Mouse (Mus musculus) limb, embryonic 12.5 days (tissue): ENCODE data around the gene Coro1b. TPM values are rescaled to one million over a fixed set of nuclear protein-coding genes. Genes with fewer than 3 reads are reported as not detected.
A peak's percentile ranks its signal among the peaks of the same experiment; 100 is the strongest.

Experiments
- ATAC-seq: fragments of 200-750 bp; cut with Nextera tagmentation; 2 replicates; pipeline ENCODE4 v1.8.0; 2017; ENCODE audit warnings: low read depth, moderate TSS enrichment; ENCODE audit not compliant: insufficient number of reproducible peaks, insufficient read depth, low FRiP score, low TSS enrichment
- H3K27ac ChIP-seq: fragments of 300-500 bp; sonication (generic); 2 replicates; pipeline ENCODE4 v1.5.1; 2016; ENCODE audit warnings: mild to moderate bottlenecking, moderate library complexity
- H3K27me3 ChIP-seq: fragments of 300-500 bp; sonication (generic); 2 replicates; pipeline ENCODE4 v1.6.1; 2016; ENCODE audit warnings: mild to moderate bottlenecking, moderate library complexity
- H3K36me3 ChIP-seq: fragments of 300-500 bp; sonication (generic); 2 replicates; pipeline ENCODE4 v1.6.1; 2016; ENCODE audit warnings: mild to moderate bottlenecking, moderate library complexity
- H3K4me1 ChIP-seq: fragments of 300-500 bp; sonication (generic); replicated peaks from 2 replicates; pipeline ENCODE4 v1.6.1; 2016
- H3K4me2 ChIP-seq: fragments of 300-500 bp; sonication (generic); 2 replicates; pipeline ENCODE4 v1.6.1; 2016; ENCODE audit warnings: mild to moderate bottlenecking, moderate library complexity
- H3K4me3 ChIP-seq: fragments of 300-500 bp; sonication (generic); replicated peaks from 2 replicates; pipeline ENCODE4 v1.5.1; 2016; ENCODE audit warnings: mild to moderate bottlenecking
- H3K9ac ChIP-seq: fragments of 300-500 bp; sonication (generic); replicated peaks from 2 replicates; pipeline ENCODE4 v1.6.1; 2016; ENCODE audit warnings: mild to moderate bottlenecking, moderate library complexity
- H3K9me3 ChIP-seq: fragments of 300-500 bp; sonication (generic); 2 replicates; pipeline ENCODE4 v1.6.1; 2016; ENCODE audit warnings: mild to moderate bottlenecking, moderate library complexity
- WGBS: fragments of 180-500 bp; shearing (Covaris S2); methylation state at CpG from one replicate; pipeline ENCODE4 v1.1.7; 2016; 5-methylcytosine and 5-hydroxymethylcytosine counted together
- polyA plus RNA-seq: library from polyadenylated mRNA; unstranded; fragments of >200 nt; fragmentation: Nextera tagmentation; extraction: Ambion mirVana; gene quantifications from 2 replicates; pipeline ENCODE4 v1.2.1, GENCODE M21; 2016

The Coro1b gene
- polyA plus RNA-seq, 1 experiment from 2014 or later, result 131 TPM

DNA sequence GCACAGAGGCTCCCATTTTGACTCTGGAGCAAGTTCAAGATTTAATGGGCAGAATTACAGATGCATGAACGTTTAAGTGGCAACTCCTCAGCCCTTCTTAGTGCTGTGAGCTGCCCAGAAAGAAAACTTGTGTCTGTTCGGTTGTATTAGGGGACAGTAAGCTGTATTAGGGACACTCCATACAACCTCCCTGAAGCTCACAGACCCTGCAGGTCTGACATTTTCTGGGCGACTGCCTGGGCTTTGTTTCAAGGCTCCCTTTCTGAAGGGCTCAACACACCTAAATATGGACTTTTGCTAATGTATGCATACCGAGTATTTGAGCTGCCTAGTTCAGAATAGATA is 15.1 kb downstream of the Coro1b start:
- Histone ChIP-seq H3K4me1 (peaks cover 7% of the 10 kb centered on the region), H3K36me3 (peaks cover 31% of the 10 kb centered on the region), H3K27ac (peak overlapping the region; percentile 74), H3K27me3 (no peaks in the 10 kb centered on the region), H3K9me3 (no peaks in the 10 kb centered on the region), H3K4me2 (peak overlapping the region; percentile 93), H3K4me3 (peak overlapping the region; percentile 69), H3K9ac (peak overlapping the region; percentile 52)
- ATAC-seq, result peak; percentile 18; the same call in 1 of the 2 replicates
- WGBS, result 40% methylated on average over 4 of the region's 4 CpGs

GRCm38 (mm10) chr19:4164100-4164499 is 15.7 kb downstream of the Coro1b start:
- Histone ChIP-seq H3K4me2 (no peak overlapping the region), H3K9ac (no peak overlapping the region), H3K9me3 (no peaks in the 10 kb centered on the region), H3K27ac (no peak overlapping the region), H3K36me3 (peaks cover 25% of the 10 kb centered on the region), H3K4me1 (peaks cover 7% of the 10 kb centered on the region), H3K27me3 (no peaks in the 10 kb centered on the region), H3K4me3 (no peak overlapping the region)
- WGBS, result 77% methylated on average over 3 of the region's 3 CpGs
- ATAC-seq, result no peak

GRCm38 (mm10) chr19:4164721-4165120 is 16.3 kb downstream of the Coro1b start:
- Histone ChIP-seq H3K9ac (no peak overlapping the region), H3K4me3 (no peak overlapping the region), H3K36me3 (peaks cover 19% of the 10 kb centered on the region), H3K4me1 (peaks cover 7% of the 10 kb centered on the region), H3K9me3 (no peaks in the 10 kb centered on the region), H3K27me3 (no peaks in the 10 kb centered on the region), H3K27ac (no peak overlapping the region), H3K4me2 (no peak overlapping the region)
- no peak for ATAC-seq
- WGBS, result 79% methylated on average over 2 of the region's 2 CpGs

DNA sequence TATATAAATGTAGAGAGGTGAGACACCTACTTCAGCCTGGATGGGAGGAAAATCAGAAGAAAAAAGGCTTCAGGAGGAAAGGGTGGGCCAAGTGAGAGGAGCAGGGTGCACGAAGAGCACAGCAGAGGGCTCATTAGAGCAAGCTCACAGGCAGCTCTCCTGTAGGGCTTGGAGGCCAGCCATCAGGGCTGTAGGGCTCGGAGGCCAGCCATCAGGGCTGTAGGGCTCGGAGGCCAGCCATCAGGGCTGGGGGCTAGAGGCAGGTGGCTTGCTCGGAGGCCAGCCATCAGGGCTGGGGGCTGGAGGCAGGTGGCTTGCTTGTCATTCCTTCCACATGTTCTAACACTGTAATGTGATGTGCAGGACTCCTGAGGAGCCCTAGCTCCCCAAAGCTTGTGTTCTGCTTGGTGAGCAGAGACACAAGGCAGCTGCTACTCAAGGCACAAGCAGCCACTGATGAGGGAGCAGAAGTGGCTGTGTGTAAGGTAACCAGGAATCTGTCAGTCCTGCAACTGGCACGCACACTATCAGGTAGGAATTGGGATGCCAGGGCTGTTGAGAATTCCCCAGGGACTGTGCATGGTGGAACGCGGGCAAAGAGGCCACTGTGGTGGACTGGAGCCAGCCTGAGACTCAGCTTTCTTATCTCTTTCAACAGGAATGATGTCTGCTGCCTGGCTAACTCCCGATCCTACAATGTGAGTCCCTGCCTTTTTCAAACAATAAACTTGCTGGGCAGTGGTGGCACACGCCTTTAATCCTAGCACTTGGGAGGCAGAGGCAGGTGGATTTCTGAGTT is 18.5 kb downstream of the Coro1b start:
- no peaks in the 10 kb centered on the region; the same call in 1 of the 2 replicates for H3K36me3 ChIP-seq
- no peak overlapping the region for H3K4me3 ChIP-seq
- no peak overlapping the region for H3K9ac ChIP-seq
- peaks cover 22% of the 10 kb centered on the region for H3K4me1 ChIP-seq
- no peak overlapping the region for H3K27ac ChIP-seq
- no peak overlapping the region for H3K4me2 ChIP-seq
- H3K27me3 ChIP-seq, result no peaks in the 10 kb centered on the region
- 75% methylated on average over 9 of the region's 9 CpGs for WGBS
- no peak for ATAC-seq
- no peaks in the 10 kb centered on the region for H3K9me3 ChIP-seq

- Histone ChIP-seq H3K4me3 (peak overlapping the region; percentile 46), H3K27me3 (no peaks in the 10 kb centered on the region), H3K4me2 (peak overlapping the region; percentile 83), H3K36me3 (no peaks in the 10 kb centered on the region), H3K9me3 (no peaks in the 10 kb centered on the region), H3K27ac (peak overlapping the region; percentile 88), H3K4me1 (peaks cover 16% of the 10 kb centered on the region), H3K9ac (peak overlapping the region; percentile 77)
- ATAC-seq, result peak; percentile 90
- under 1% methylated on average over 43 of the region's 43 CpGs for WGBS
Measured at GRCm38 (mm10) chr19:4169378-4169784, 21.0 kb downstream of the Coro1b start.

DNA sequence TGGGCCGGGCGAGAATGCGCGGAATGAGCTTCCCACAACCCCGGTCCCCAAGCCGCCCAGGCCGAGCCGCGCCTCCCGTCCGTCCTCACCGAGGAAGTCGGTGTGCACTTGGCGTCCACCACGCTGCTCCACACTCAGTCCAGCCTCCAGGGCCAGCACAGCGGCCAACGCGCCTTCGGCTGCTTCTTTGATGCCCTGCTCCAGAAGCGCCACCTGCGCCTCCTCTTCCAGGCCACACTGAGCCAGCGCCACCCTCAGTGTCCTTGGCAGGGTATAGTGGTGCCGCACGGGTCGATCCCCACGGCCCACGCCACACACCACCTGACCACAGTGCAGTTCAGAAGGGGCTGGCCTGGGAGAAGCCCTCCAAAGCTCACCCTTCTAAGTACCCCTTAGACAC is 21.4 kb downstream of the Coro1b start:
- no peaks in the 10 kb centered on the region for H3K9me3 ChIP-seq
- peak overlapping the region; percentile 46 for H3K4me3 ChIP-seq
- H3K36me3 ChIP-seq, result no peaks in the 10 kb centered on the region
- H3K9ac ChIP-seq, result peak overlapping the region; percentile 77
- peak overlapping the region; percentile 83 for H3K4me2 ChIP-seq
- WGBS, result 8% methylated on average over 27 of the region's 27 CpGs
- ATAC-seq, result peak; percentile 38
- H3K4me1 ChIP-seq, result peaks cover 16% of the 10 kb centered on the region
- H3K27me3 ChIP-seq, result 0 out of 2 replicates have a peak, but pooled peaks cover 2% of the 10 kb centered on the region
- peak overlapping the region; percentile 88 for H3K27ac ChIP-seq

DNA sequence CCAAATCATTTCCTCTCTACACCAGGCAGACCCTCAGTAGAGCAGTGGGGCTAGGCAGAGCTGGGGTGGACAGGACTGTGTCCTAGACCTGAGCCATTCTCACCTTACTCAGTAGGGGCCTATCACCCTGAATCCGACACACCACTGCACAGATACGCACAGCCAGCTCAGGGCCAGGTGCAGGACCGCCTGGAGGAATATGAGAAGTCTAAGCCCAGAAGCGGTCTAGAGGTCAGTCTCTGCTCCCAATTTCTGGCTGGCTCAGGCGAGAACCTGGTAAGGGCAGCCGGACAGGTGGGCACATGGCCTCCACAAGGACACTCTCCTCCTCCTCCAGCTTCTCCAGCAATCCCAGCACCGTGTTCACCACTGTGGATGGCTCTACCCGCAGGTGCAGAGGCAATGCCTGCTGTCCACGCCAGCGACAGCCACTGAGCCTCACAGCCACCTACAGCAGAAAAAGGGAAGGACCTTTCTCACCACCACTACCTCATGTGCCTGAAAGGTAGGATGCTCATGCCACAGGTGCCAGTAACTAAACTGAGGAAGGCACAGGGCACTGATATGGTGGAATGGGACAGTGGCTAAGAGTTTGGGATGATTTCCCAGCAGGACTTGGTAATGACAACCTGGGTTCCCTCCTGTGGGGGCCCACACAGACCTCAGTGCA is 22.4 kb downstream of the Coro1b start:
- H3K27me3 ChIP-seq, result peaks cover 6% of the 10 kb centered on the region; the same call in 1 of the 2 replicates
- H3K4me2 ChIP-seq, result no peak overlapping the region
- H3K4me1 ChIP-seq, result peaks cover 26% of the 10 kb centered on the region
- H3K4me3 ChIP-seq, result no peak overlapping the region
- no peaks in the 10 kb centered on the region for H3K9me3 ChIP-seq
- WGBS, result 83% methylated on average over 10 of the region's 10 CpGs
- ATAC-seq, result no peak
- no peaks in the 10 kb centered on the region for H3K36me3 ChIP-seq
- peak overlapping the region; percentile 6; the same call in 1 of the 2 replicates for H3K9ac ChIP-seq
- no peak overlapping the region for H3K27ac ChIP-seq

DNA sequence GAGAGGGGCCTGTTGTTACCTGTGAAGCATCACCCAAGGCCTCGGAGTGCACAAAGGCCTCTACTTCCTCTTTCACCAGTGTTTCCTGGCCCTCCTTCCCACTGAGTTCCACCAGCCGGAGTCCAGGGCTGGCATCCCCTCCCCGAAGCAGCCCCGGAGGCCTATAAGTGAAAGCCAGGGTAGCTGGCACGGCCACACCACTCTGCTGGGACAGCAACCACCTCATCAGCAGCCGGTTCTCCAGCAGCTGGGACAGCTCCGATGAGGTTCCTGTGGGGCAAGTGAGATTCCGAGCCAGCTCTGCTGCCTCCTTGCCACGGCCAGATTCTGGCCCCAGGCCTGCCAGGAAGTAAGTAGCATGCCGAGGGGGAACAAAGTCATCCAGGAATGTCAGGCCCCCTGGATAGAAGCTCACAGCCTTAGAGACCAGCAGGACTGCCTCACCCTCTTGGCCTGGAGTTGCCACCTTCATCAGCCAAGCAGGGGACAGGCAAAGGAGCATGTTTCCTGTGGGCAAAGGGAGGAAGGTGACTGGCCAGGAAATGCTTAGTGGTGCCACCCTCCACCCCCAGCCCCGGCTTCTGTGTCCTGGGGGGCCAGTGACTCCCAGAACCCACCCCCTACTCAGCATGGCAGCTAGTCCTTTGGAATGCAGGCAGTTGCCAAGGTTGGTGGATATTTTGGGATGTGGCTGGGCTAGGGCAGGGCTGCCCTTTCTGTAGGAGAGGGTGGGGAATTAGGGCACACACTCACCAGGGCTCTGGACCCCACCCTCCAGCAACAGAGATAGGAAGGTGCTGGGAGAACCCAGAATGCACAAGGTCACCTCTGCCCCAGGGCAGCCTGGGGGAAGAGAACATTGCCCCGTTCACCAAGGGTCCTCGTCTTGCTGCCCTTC is 23.2 kb downstream of the Coro1b start:
- Histone ChIP-seq H3K27me3 (peaks cover 6% of the 10 kb centered on the region; the same call in 1 of the 2 replicates), H3K4me3 (no peak overlapping the region), H3K4me1 (peaks cover 27% of the 10 kb centered on the region), H3K9me3 (no peaks in the 10 kb centered on the region), H3K27ac (no peak overlapping the region), H3K9ac (no peak overlapping the region; the same call in 1 of the 2 replicates), H3K4me2 (no peak overlapping the region), H3K36me3 (no peaks in the 10 kb centered on the region)
- 70% methylated on average over 13 of the region's 13 CpGs for WGBS
- no peak for ATAC-seq

DNA sequence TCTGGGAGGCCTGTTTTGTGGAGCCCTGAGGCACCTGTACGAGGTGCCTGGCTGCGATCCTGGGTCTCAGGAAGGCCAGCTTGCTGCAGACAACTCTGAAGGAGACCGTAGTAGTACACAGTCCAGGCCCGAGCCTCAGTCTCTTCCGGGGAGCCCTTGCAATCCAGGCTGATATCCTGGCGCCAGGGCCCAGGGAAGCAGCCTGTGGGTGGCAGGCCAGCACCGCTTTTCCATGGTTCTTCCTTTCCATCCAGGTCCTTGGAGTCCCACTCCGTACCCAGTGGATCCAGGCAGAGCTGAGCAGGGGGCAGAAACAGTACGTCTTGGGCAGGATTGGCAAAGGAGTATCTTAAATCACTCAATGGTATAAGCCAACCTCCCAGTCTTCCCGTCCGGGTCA is 24.5 kb downstream of the Coro1b start:
- no peak overlapping the region for H3K9ac ChIP-seq
- no peak overlapping the region for H3K27ac ChIP-seq
- H3K27me3 ChIP-seq, result peaks cover 6% of the 10 kb centered on the region; the same call in 1 of the 2 replicates
- H3K4me1 ChIP-seq, result peaks cover 27% of the 10 kb centered on the region
- H3K4me2 ChIP-seq, result no peak overlapping the region
- no peak overlapping the region for H3K4me3 ChIP-seq
- no peak for ATAC-seq
- no peaks in the 10 kb centered on the region for H3K36me3 ChIP-seq
- H3K9me3 ChIP-seq, result no peaks in the 10 kb centered on the region
- WGBS, result 54% methylated on average over 11 of the region's 11 CpGs

DNA sequence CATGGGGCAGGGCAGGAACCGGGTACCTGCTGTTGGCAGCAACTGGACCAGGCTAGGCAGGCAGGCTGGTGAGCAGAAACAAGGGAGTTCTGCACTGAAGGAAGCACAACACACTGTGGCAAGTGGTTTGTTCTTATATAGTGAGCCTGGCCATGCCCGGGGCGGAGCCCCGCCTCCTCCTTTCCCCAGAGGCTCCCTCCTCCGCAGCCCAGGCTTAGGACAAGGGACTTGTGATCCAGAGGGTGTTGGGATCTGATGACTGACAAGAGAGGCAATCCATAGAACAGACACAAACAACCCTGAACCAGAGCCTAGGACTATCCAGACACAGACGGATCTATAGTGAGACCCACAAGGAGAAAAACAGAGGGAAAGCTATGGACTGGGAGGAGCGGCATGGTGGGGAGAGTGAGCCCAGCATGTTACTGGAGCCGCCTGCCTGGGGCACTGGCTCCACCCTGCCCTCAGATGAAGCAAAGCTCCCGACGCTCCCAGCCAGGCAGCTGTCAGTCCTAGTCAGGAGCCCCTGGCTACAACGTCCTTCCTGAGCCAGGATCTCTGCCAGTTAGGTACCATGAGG is 27.0 kb downstream of the Coro1b start, which contains the start of gene Carns1:
TSS of gene Carns1 (minus strand) at position 112 of the 580 bp plus-strand sequence.
- peak; percentile 49 for ATAC-seq
- H3K27me3 ChIP-seq, result peaks cover 6% of the 10 kb centered on the region; the same call in 1 of the 2 replicates
- no peaks in the 10 kb centered on the region for H3K9me3 ChIP-seq
- 3% methylated on average over 11 of the region's 11 CpGs for WGBS
- H3K9ac ChIP-seq, result peak within 1 kb of the TSS; percentile 60
- no peak within 1 kb of the TSS for H3K27ac ChIP-seq
- no peaks in the 10 kb centered on the region for H3K36me3 ChIP-seq
- peak within 1 kb of the TSS; percentile 49 for H3K4me2 ChIP-seq
- peaks cover 19% of the 10 kb centered on the region for H3K4me1 ChIP-seq
- peak within 1 kb of the TSS; percentile 24 for H3K4me3 ChIP-seq
